Mouse (Mus musculus) heart, embryonic 16.5 days (tissue): ENCODE results near the gene Dnajc7. TPM values are rescaled to one million over a fixed set of nuclear protein-coding genes. Genes with fewer than 3 reads are reported as not detected.
"Not testable (repeated sequence)": the region's sequence is repeated elsewhere in the genome, so short reads cannot be mapped to it uniquely, and the experiment has no call there.

Experiments
- ATAC-seq: fragments of 200-750 bp; cut with Nextera tagmentation; replicated peaks from 2 replicates; pipeline ENCODE4 v1.8.0; 2017; ENCODE audit warnings: moderate number of reproducible peaks; ENCODE audit not compliant: insufficient read depth, low FRiP score; ENCODE audit errors: extremely low read depth
- H3K27ac ChIP-seq: fragments of 300-500 bp; sonication (generic); 2 replicates; pipeline ENCODE4 v1.5.1; 2014; ENCODE audit warnings: mild to moderate bottlenecking, low read length, control low read depth, moderate library complexity
- H3K27me3 ChIP-seq: fragments of 300-500 bp; sonication (generic); 2 replicates; pipeline ENCODE4 v1.6.1; 2014; ENCODE audit warnings: low read length, mixed read lengths; ENCODE audit not compliant: control insufficient read depth, insufficient read depth
- H3K36me3 ChIP-seq: fragments of 300-500 bp; sonication (generic); 2 replicates; pipeline ENCODE4 v1.6.1; 2014; ENCODE audit not compliant: control insufficient read depth, insufficient read depth
- H3K4me1 ChIP-seq: fragments of 300-500 bp; sonication (generic); 2 replicates; pipeline ENCODE4 v1.6.1; 2014; ENCODE audit warnings: low read length, mixed read lengths; ENCODE audit not compliant: control insufficient read depth, insufficient read depth
- H3K4me2 ChIP-seq: fragments of 300-500 bp; sonication (generic); 2 replicates; pipeline ENCODE4 v1.6.1; 2014; ENCODE audit warnings: low read depth, mild to moderate bottlenecking, control low read depth, low read length
- H3K4me3 ChIP-seq: fragments of 300-500 bp; sonication (generic); 2 replicates; pipeline ENCODE4 v1.5.1; 2014; ENCODE audit warnings: mild to moderate bottlenecking, control low read depth, low read length
- H3K9ac ChIP-seq: fragments of 300-500 bp; sonication (generic); 2 replicates; pipeline ENCODE4 v1.6.1; 2014; ENCODE audit warnings: low read length, control low read depth
- H3K9me3 ChIP-seq: fragments of 300-500 bp; sonication (generic); replicated peaks from 2 replicates; pipeline ENCODE4 v1.6.1; 2016; ENCODE audit warnings: low read length; ENCODE audit not compliant: control insufficient read depth
- WGBS: fragments of 180-500 bp; shearing (Covaris S2); extraction: QIAGEN DNeasy Blood & Tissue Kit; methylation state at CpG from one replicate; pipeline ENCODE4 v1.1.7; 2014; 5-methylcytosine and 5-hydroxymethylcytosine counted together
- polyA plus RNA-seq: library from polyadenylated mRNA; unstranded; fragments of >200 nt; fragmentation: Nextera tagmentation; extraction: Ambion mirVana; gene quantifications from 2 replicates; pipeline ENCODE4 v1.2.1, GENCODE M21; 2015

Dnajc7 gene
- polyA plus RNA-seq, 1 experiment from 2014 or later, result 228 TPM

GRCm38 (mm10) chr11:100595533-100595932 is 24.4 kb downstream of the Dnajc7 start:
- WGBS, result 40% methylated on average over 4 of the region's 4 CpGs
- Histone ChIP-seq H3K4me2 (no peak overlapping the region), H3K4me1 (peaks cover 5% of the 10 kb centered on the region), H3K4me3 (no peak overlapping the region), H3K9ac (no peak overlapping the region; the same call in 1 of the 2 replicates), H3K27me3 (no peaks in the 10 kb centered on the region), H3K27ac (no peak overlapping the region), H3K36me3 (peaks cover 73% of the 10 kb centered on the region), H3K9me3 (no peaks in the 10 kb centered on the region)
- ATAC-seq, result no peak

- Histone ChIP-seq H3K27me3 (no peaks in the 10 kb centered on the region), H3K4me2 (no peak overlapping the region), H3K27ac (0 out of 2 replicates have a peak overlapping the region, but pooled peaks have one; percentile 10), H3K36me3 (peaks cover 69% of the 10 kb centered on the region), H3K4me3 (no peak overlapping the region), H3K9ac (no peak overlapping the region), H3K4me1 (peaks cover 5% of the 10 kb centered on the region), H3K9me3 (no peaks in the 10 kb centered on the region)
- ATAC-seq, result no peak
- 83% methylated on average over 7 of the region's 7 CpGs for WGBS
Measured at GRCm38 (mm10) chr11:100594608-100595007, 25.4 kb downstream of the Dnajc7 start.

- H3K9me3 ChIP-seq, result no peaks in the 10 kb centered on the region
- no peak overlapping the region for H3K4me3 ChIP-seq
- H3K9ac ChIP-seq, result no peak overlapping the region
- H3K4me1 ChIP-seq, result peaks cover 5% of the 10 kb centered on the region
- WGBS, result 94% methylated on average over 11 of the region's 11 CpGs
- no peaks in the 10 kb centered on the region for H3K27me3 ChIP-seq
- no peak overlapping the region for H3K27ac ChIP-seq
- peaks cover 66% of the 10 kb centered on the region for H3K36me3 ChIP-seq
- H3K4me2 ChIP-seq, result no peak overlapping the region
- ATAC-seq, result no peak
Measured at GRCm38 (mm10) chr11:100592346-100593046, 27.5 kb downstream of the Dnajc7 start.

GRCm38 (mm10) chr11:100588462-100588861 is 31.5 kb downstream of the Dnajc7 start:
- 80% methylated on average over 2 of the region's 2 CpGs for WGBS
- ATAC-seq, result no peak
- no peak overlapping the region for H3K4me2 ChIP-seq
- H3K9ac ChIP-seq, result no peak overlapping the region
- H3K27ac ChIP-seq, result no peak overlapping the region
- no peaks in the 10 kb centered on the region for H3K9me3 ChIP-seq
- no peaks in the 10 kb centered on the region for H3K27me3 ChIP-seq
- H3K4me1 ChIP-seq, result no peaks in the 10 kb centered on the region
- H3K36me3 ChIP-seq, result peaks cover 88% of the 10 kb centered on the region
- no peak overlapping the region for H3K4me3 ChIP-seq

- H3K36me3 ChIP-seq, result peaks cover 71% of the 10 kb centered on the region
- no peak overlapping the region for H3K9ac ChIP-seq
- H3K27ac ChIP-seq, result no peak overlapping the region; the same call in 1 of the 2 replicates
- WGBS, result 85% methylated on average over 3 of the region's 3 CpGs
- H3K27me3 ChIP-seq, result no peaks in the 10 kb centered on the region
- H3K4me3 ChIP-seq, result no peak overlapping the region
- peaks cover 7% of the 10 kb centered on the region for H3K4me1 ChIP-seq
- ATAC-seq, result no peak
- no peak overlapping the region for H3K4me2 ChIP-seq
- no peaks in the 10 kb centered on the region for H3K9me3 ChIP-seq
Measured at GRCm38 (mm10) chr11:100585148-100585547, 34.8 kb downstream of the Dnajc7 start.

- H3K36me3 ChIP-seq, result peaks cover 69% of the 10 kb centered on the region
- H3K4me3 ChIP-seq, result no peak overlapping the region
- H3K27ac ChIP-seq, result peak overlapping the region; percentile 15; the same call in 1 of the 2 replicates
- H3K4me1 ChIP-seq, result peaks cover 7% of the 10 kb centered on the region
- no peak overlapping the region for H3K4me2 ChIP-seq
- ATAC-seq, result no peak
- WGBS, result 83% methylated on average over 7 of the region's 7 CpGs
- no peak overlapping the region for H3K9ac ChIP-seq
- no peaks in the 10 kb centered on the region for H3K27me3 ChIP-seq
- H3K9me3 ChIP-seq, result no peaks in the 10 kb centered on the region
Measured at GRCm38 (mm10) chr11:100584561-100584961, 35.4 kb downstream of the Dnajc7 start.

GRCm38 (mm10) chr11:100582836-100583235 is 37.1 kb downstream of the Dnajc7 start:
- peaks cover 55% of the 10 kb centered on the region for H3K36me3 ChIP-seq
- H3K9me3 ChIP-seq, result no peaks in the 10 kb centered on the region
- H3K9ac ChIP-seq, result no peak overlapping the region
- no peaks in the 10 kb centered on the region for H3K27me3 ChIP-seq
- H3K4me3 ChIP-seq, result no peak overlapping the region
- peaks cover 7% of the 10 kb centered on the region for H3K4me1 ChIP-seq
- no peak overlapping the region; the same call in 1 of the 2 replicates for H3K4me2 ChIP-seq
- no peak for ATAC-seq
- WGBS, result 90% methylated on average over 2 of the region's 2 CpGs
- H3K27ac ChIP-seq, result 0 out of 2 replicates have a peak overlapping the region, but pooled peaks have one; percentile 32

GRCm38 (mm10) chr11:100582413-100582812 is 37.6 kb downstream of the Dnajc7 start:
- not testable (repeated sequence) for H3K4me1 ChIP-seq, H3K9me3 ChIP-seq, H3K9ac ChIP-seq, H3K4me2 ChIP-seq, H3K27me3 ChIP-seq, ATAC-seq, H3K4me3 ChIP-seq
- 93% methylated on average over 1 of the region's 1 CpGs for WGBS
- peak overlapping the region; percentile 76 for H3K27ac ChIP-seq
- H3K36me3 ChIP-seq, result peaks cover 51% of the 10 kb centered on the region

- WGBS, result 54% methylated on average over 4 of the region's 4 CpGs
- peak; percentile 52 for ATAC-seq
- H3K9ac ChIP-seq, result no peak overlapping the region
Measured at GRCm38 (mm10) chr11:100581756-100582155, 38.2 kb downstream of the Dnajc7 start.

More at GRCm38 (mm10) chr11:100581756-100582155, 38.2 kb downstream of the Dnajc7 start:
- peaks cover 7% of the 10 kb centered on the region for H3K4me1 ChIP-seq
- H3K4me2 ChIP-seq, result no peak overlapping the region
- no peaks in the 10 kb centered on the region for H3K27me3 ChIP-seq
- H3K4me3 ChIP-seq, result no peak overlapping the region
- peaks cover 45% of the 10 kb centered on the region for H3K36me3 ChIP-seq
- H3K9me3 ChIP-seq, result no peaks in the 10 kb centered on the region
- H3K27ac ChIP-seq, result peak overlapping the region; percentile 76
